Mouse (Mus musculus): ENCODE measurements around the gene Fam240a. TPM values are rescaled to one million over a fixed set of nuclear protein-coding genes. Genes with fewer than 3 reads are reported as not detected.

The Fam240a gene
- polyA plus RNA-seq, 1 experiment from 2014 or later, result not detected

GRCm38 (mm10) chr9:110933850-110934437 lies 17.3 kb upstream of the Fam240a start:
- H3K36me3 ChIP-seq (ENCODE audit: control insufficient read depth, insufficient read depth, low read length), result no peaks in the 10 kb centered on the region
- no peak for ATAC-seq (ENCODE audit: low FRiP score)
- WGBS, result 67% methylated on average over 12 of the region's 12 CpGs
- 0 out of 2 replicates have a peak overlapping the region, but pooled peaks have one; percentile 30 for H3K27ac ChIP-seq (ENCODE audit: low read depth, low read length)
- no peak overlapping the region for H3K9ac ChIP-seq (ENCODE audit: low read depth, low read length)
- no peaks in the 10 kb centered on the region for H3K9me3 ChIP-seq (ENCODE audit: control insufficient read depth, low read length)
- H3K27me3 ChIP-seq (ENCODE audit: control insufficient read depth, insufficient read depth, low read length), result no peaks in the 10 kb centered on the region
- H3K4me3 ChIP-seq (ENCODE audit: low read depth, low read length), result no peak overlapping the region
- H3K4me2 ChIP-seq (replicated peaks; ENCODE audit: low read depth, low read length), result no peak overlapping the region
- no peaks in the 10 kb centered on the region for H3K4me1 ChIP-seq (replicated peaks; ENCODE audit: control insufficient read depth, insufficient read depth, low read length)
- DNase-seq (ENCODE audit: low spot score), result no peak

- H3K4me2 ChIP-seq (replicated peaks; ENCODE audit: low read depth, low read length), result no peak overlapping the region
- ATAC-seq (ENCODE audit: low FRiP score), result no peak
- H3K4me3 ChIP-seq (ENCODE audit: low read depth, low read length), result no peak overlapping the region
- H3K27me3 ChIP-seq (ENCODE audit: control insufficient read depth, insufficient read depth, low read length), result no peaks in the 10 kb centered on the region
- H3K9me3 ChIP-seq (ENCODE audit: control insufficient read depth, low read length), result no peaks in the 10 kb centered on the region
- no peaks in the 10 kb centered on the region for H3K4me1 ChIP-seq (replicated peaks; ENCODE audit: control insufficient read depth, insufficient read depth, low read length)
- H3K36me3 ChIP-seq (ENCODE audit: control insufficient read depth, insufficient read depth, low read length), result no peaks in the 10 kb centered on the region
- no peak for DNase-seq (ENCODE audit: low spot score)
- WGBS, result 73% methylated on average over 6 of the region's 6 CpGs
- H3K9ac ChIP-seq (ENCODE audit: low read depth, low read length), result no peak overlapping the region
- H3K27ac ChIP-seq (ENCODE audit: low read depth, low read length), result no peak overlapping the region
Observed at GRCm38 (mm10) chr9:110931573-110931972, 14.9 kb upstream of the Fam240a start.

- Histone ChIP-seq H3K4me2 (replicated peaks; ENCODE audit: low read depth, low read length) (no peak overlapping the region), H3K27ac (ENCODE audit: low read depth, low read length) (no peak overlapping the region), H3K4me3 (ENCODE audit: low read depth, low read length) (no peak overlapping the region), H3K36me3 (ENCODE audit: control insufficient read depth, insufficient read depth, low read length) (no peaks in the 10 kb centered on the region), H3K4me1 (replicated peaks; ENCODE audit: control insufficient read depth, insufficient read depth, low read length) (no peaks in the 10 kb centered on the region), H3K9me3 (ENCODE audit: control insufficient read depth, low read length) (no peaks in the 10 kb centered on the region), H3K27me3 (ENCODE audit: control insufficient read depth, insufficient read depth, low read length) (no peaks in the 10 kb centered on the region), H3K9ac (ENCODE audit: low read depth, low read length) (no peak overlapping the region)
- peak; percentile 82 for DNase-seq (ENCODE audit: low spot score)
- ATAC-seq (ENCODE audit: low FRiP score), result no peak
- 19% methylated on average over 7 of the region's 7 CpGs for WGBS
Observed at GRCm38 (mm10) chr9:110922759-110923158, 6.1 kb upstream of the Fam240a start.

GRCm38 (mm10) chr9:110920665-110921419 lies 4.2 kb upstream of the Fam240a start:
- H3K9me3 ChIP-seq (ENCODE audit: control insufficient read depth, low read length), result no peaks in the 10 kb centered on the region
- peak; percentile 9 for DNase-seq (ENCODE audit: low spot score)
- no peak overlapping the region for H3K4me2 ChIP-seq (replicated peaks; ENCODE audit: low read depth, low read length)
- H3K4me3 ChIP-seq (ENCODE audit: low read depth, low read length), result no peak overlapping the region
- no peak overlapping the region for H3K9ac ChIP-seq (ENCODE audit: low read depth, low read length)
- 56% methylated on average over 15 of the region's 15 CpGs for WGBS
- H3K27ac ChIP-seq (ENCODE audit: low read depth, low read length), result no peak overlapping the region
- H3K36me3 ChIP-seq (ENCODE audit: control insufficient read depth, insufficient read depth, low read length), result no peaks in the 10 kb centered on the region
- no peak for ATAC-seq (ENCODE audit: low FRiP score)
- no peaks in the 10 kb centered on the region for H3K27me3 ChIP-seq (ENCODE audit: control insufficient read depth, insufficient read depth, low read length)
- no peaks in the 10 kb centered on the region for H3K4me1 ChIP-seq (replicated peaks; ENCODE audit: control insufficient read depth, insufficient read depth, low read length)

- ATAC-seq (ENCODE audit: low FRiP score), result no peak
Observed at GRCm38 (mm10) chr9:110915466-110915865, 1.2 kb downstream of the Fam240a start.

GRCm38 (mm10) chr9:110914631-110915236 lies 1.9 kb downstream of the Fam240a start:
- no peaks in the 10 kb centered on the region for H3K9me3 ChIP-seq (ENCODE audit: control insufficient read depth, low read length)
- DNase-seq (ENCODE audit: low spot score) (no peak), ATAC-seq (ENCODE audit: low FRiP score) (no peak)
- H3K27ac ChIP-seq (ENCODE audit: low read depth, low read length), result no peak overlapping the region
- H3K4me3 ChIP-seq (ENCODE audit: low read depth, low read length), result no peak overlapping the region
- no peak overlapping the region for H3K4me2 ChIP-seq (replicated peaks; ENCODE audit: low read depth, low read length)
- no peaks in the 10 kb centered on the region for H3K36me3 ChIP-seq (ENCODE audit: control insufficient read depth, insufficient read depth, low read length)
- 60% methylated on average over 21 of the region's 21 CpGs for WGBS
- no peaks in the 10 kb centered on the region for H3K4me1 ChIP-seq (replicated peaks; ENCODE audit: control insufficient read depth, insufficient read depth, low read length)
- H3K9ac ChIP-seq (ENCODE audit: low read depth, low read length), result no peak overlapping the region
- H3K27me3 ChIP-seq (ENCODE audit: control insufficient read depth, insufficient read depth, low read length), result no peaks in the 10 kb centered on the region

More at GRCm38 (mm10) chr9:110915466-110915865, 1.2 kb downstream of the Fam240a start:
- Histone ChIP-seq H3K27me3 (ENCODE audit: control insufficient read depth, insufficient read depth, low read length) (no peaks in the 10 kb centered on the region), H3K36me3 (ENCODE audit: control insufficient read depth, insufficient read depth, low read length) (no peaks in the 10 kb centered on the region), H3K9me3 (ENCODE audit: control insufficient read depth, low read length) (no peaks in the 10 kb centered on the region), H3K4me1 (replicated peaks; ENCODE audit: control insufficient read depth, insufficient read depth, low read length) (no peaks in the 10 kb centered on the region), H3K9ac (ENCODE audit: low read depth, low read length) (no peak overlapping the region), H3K4me3 (ENCODE audit: low read depth, low read length) (no peak overlapping the region), H3K4me2 (replicated peaks; ENCODE audit: low read depth, low read length) (no peak overlapping the region), H3K27ac (ENCODE audit: low read depth, low read length) (no peak overlapping the region)
- no peak for DNase-seq (ENCODE audit: low spot score)
- 78% methylated on average over 8 of the region's 8 CpGs for WGBS

GRCm38 (mm10) chr9:110909371-110909967 lies 7.2 kb downstream of the Fam240a start:
- DNase-seq (ENCODE audit: low spot score), result no peak
- H3K9ac ChIP-seq (ENCODE audit: low read depth, low read length), result no peak overlapping the region

GRCm38 (mm10) chr9:110908631-110909016 lies 8.0 kb downstream of the Fam240a start:
- ATAC-seq (ENCODE audit: low FRiP score), result no peak
- H3K9ac ChIP-seq (ENCODE audit: low read depth, low read length), result no peak overlapping the region
- no peak overlapping the region for H3K4me2 ChIP-seq (replicated peaks; ENCODE audit: low read depth, low read length)
- H3K36me3 ChIP-seq (ENCODE audit: control insufficient read depth, insufficient read depth, low read length), result no peaks in the 10 kb centered on the region
- no peaks in the 10 kb centered on the region for H3K4me1 ChIP-seq (replicated peaks; ENCODE audit: control insufficient read depth, insufficient read depth, low read length)
- H3K4me3 ChIP-seq (ENCODE audit: low read depth, low read length), result no peak overlapping the region
- DNase-seq (ENCODE audit: low spot score), result no peak
- no peak overlapping the region for H3K27ac ChIP-seq (ENCODE audit: low read depth, low read length)
- 96% methylated on average over 3 of the region's 3 CpGs for WGBS
- H3K9me3 ChIP-seq (ENCODE audit: control insufficient read depth, low read length), result no peaks in the 10 kb centered on the region
- H3K27me3 ChIP-seq (ENCODE audit: control insufficient read depth, insufficient read depth, low read length), result no peaks in the 10 kb centered on the region

More at GRCm38 (mm10) chr9:110909371-110909967, 7.2 kb downstream of the Fam240a start:
- Histone ChIP-seq H3K9me3 (ENCODE audit: control insufficient read depth, low read length) (no peaks in the 10 kb centered on the region), H3K4me2 (replicated peaks; ENCODE audit: low read depth, low read length) (no peak overlapping the region), H3K27ac (ENCODE audit: low read depth, low read length) (no peak overlapping the region), H3K36me3 (ENCODE audit: control insufficient read depth, insufficient read depth, low read length) (no peaks in the 10 kb centered on the region), H3K27me3 (ENCODE audit: control insufficient read depth, insufficient read depth, low read length) (no peaks in the 10 kb centered on the region), H3K4me1 (replicated peaks; ENCODE audit: control insufficient read depth, insufficient read depth, low read length) (no peaks in the 10 kb centered on the region), H3K4me3 (ENCODE audit: low read depth, low read length) (no peak overlapping the region)
- ATAC-seq (ENCODE audit: low FRiP score), result no peak
- 85% methylated on average over 6 of the region's 6 CpGs for WGBS

All from hindbrain, embryonic 11.5 days (tissue).